Mouse (Mus musculus): Measurements from ENCODE around the gene Son.

GRCm38 (mm10) chr16:91698995-91699394 is 51.7 kb downstream of the Son start:
- TF ChIP-seq POLR2A (IDR thresholded peaks at IDR 0.05; ENCODE audit: extremely low read depth, insufficient read depth, low read length) (no peak), CTCF (IDR thresholded peaks at IDR 0.05; ENCODE audit: low read depth, low read length) (no peak)

Data from liver, adult 2 months (tissue).